Mouse (Mus musculus): ENCODE results near the gene Ski.
A peak's percentile ranks its signal among the peaks of the same experiment; 100 is the strongest.

Gene Ski

GRCm38 (mm10) chr4:155234371-155235310 lies 12.2 kb upstream of the Ski start:
- DNase-seq (ENCODE audit: low spot score in 2 of 2) = peak; percentile 54 to 61

- no peak for DNase-seq (ENCODE audit: low spot score in 2 of 2)
These were observed 11.5 kb upstream of the Ski start for GRCm38 (mm10) chr4:155233878-155234277.

- DNase-seq (ENCODE audit: low spot score in 2 of 2) = no peak
These were observed 6.1 kb upstream of the Ski start for GRCm38 (mm10) chr4:155228461-155228860.

- no peak for DNase-seq (ENCODE audit: low spot score in 2 of 2)
These were observed 5.6 kb upstream of the Ski start for GRCm38 (mm10) chr4:155227986-155228385.

- DNase-seq (ENCODE audit: low spot score in 2 of 2) = no peak
These were observed 3.5 kb upstream of the Ski start for GRCm38 (mm10) chr4:155225918-155226317.

GRCm38 (mm10) chr4:155223594-155224528 lies 1.5 kb upstream of the Ski start:
- DNase-seq (ENCODE audit: low spot score in 2 of 2) = no peak

GRCm38 (mm10) chr4:155222841-155223593 lies 625 bp upstream of the Ski start:
- peak; percentile 97 to 98 for DNase-seq (ENCODE audit: low spot score in 2 of 2)

GRCm38 (mm10) chr4:155221599-155222551 lies 517 bp downstream of the Ski start:
- DNase-seq (ENCODE audit: low spot score in 2 of 2) = peak; percentile 50 to 51

GRCm38 (mm10) chr4:155221106-155221505 lies 1.3 kb downstream of the Ski start:
- no peak for DNase-seq (ENCODE audit: low spot score in 2 of 2)

- DNase-seq (ENCODE audit: low spot score in 2 of 2) = no peak
These were observed 1.9 kb downstream of the Ski start for GRCm38 (mm10) chr4:155220213-155221100.

- peak; percentile 27 to 30 for DNase-seq (ENCODE audit: low spot score in 2 of 2)
These were observed 2.9 kb downstream of the Ski start for GRCm38 (mm10) chr4:155219271-155220212.

- no peak for DNase-seq (ENCODE audit: low spot score in 2 of 2)
These were observed 4.2 kb downstream of the Ski start for GRCm38 (mm10) chr4:155218104-155218732.

- DNase-seq (ENCODE audit: low spot score in 2 of 2) = peak; percentile 48 to 69
These were observed 4.9 kb downstream of the Ski start for GRCm38 (mm10) chr4:155217241-155218103.

GRCm38 (mm10) chr4:155215773-155216630 lies 6.4 kb downstream of the Ski start:
- no peak for DNase-seq (ENCODE audit: low spot score in 2 of 2)

- DNase-seq (ENCODE audit: low spot score in 2 of 2) = no peak
These were observed 7.2 kb downstream of the Ski start for GRCm38 (mm10) chr4:155215203-155215602.

- DNase-seq (ENCODE audit: low spot score in 2 of 2) = no peak
These were observed 7.6 kb downstream of the Ski start for GRCm38 (mm10) chr4:155214793-155215192.

Data from spleen, postnatal 36 days (tissue).